Mouse (Mus musculus) liver, postnatal 0 days (tissue): ENCODE data around the gene Dock9.

Experiments used
- CTCF ChIP-seq: sonication (generic); IDR thresholded peaks from 2 replicates; pipeline ENCODE4 v1.5.1; 2016; ENCODE audit warnings: antibody characterized with exemption, low read depth
- EP300 ChIP-seq: IDR thresholded peaks from 2 replicates; pipeline ENCODE4 v1.6.1; 2016; ENCODE audit warnings: antibody characterized with exemption, low read depth, mild to moderate bottlenecking

- no peak for TF ChIP-seq CTCF
- TF ChIP-seq EP300 = no peak
Measured at GRCm38 (mm10) chr14:121656912-121657311, 140.7 kb downstream of the Dock9 start.
